Mouse (Mus musculus) pancreas, adult 10 weeks (tissue): ENCODE results near the gene Naga. TPM values are rescaled to one million over a fixed set of nuclear protein-coding genes. Genes with fewer than 3 reads are reported as not detected.

Source experiments
- polyA plus RNA-seq: library from polyadenylated mRNA; stranded (reverse); fragments of 350-450 nt; fragmentation: Illumina TruSeq; extraction: RNeasy Lipid Tissue Mini Kit (QIAGEN cat#74804); gene quantifications from one replicate; pipeline ENCODE4 v1.2.3, GENCODE M21; 2015; ENCODE audit warnings: low read depth, low replicate concordance; ENCODE audit not compliant: insufficient read depth

Naga gene
- polyA plus RNA-seq = 38.1 TPM

GRCm38 (mm10) chr15:82338593-82339112 lies at the start of gene Naga, which contains the start of the genes Pheta2 and Smdt1:
TSS of gene Naga (minus strand) at chr15:82338925.
TSS of gene Pheta2 (plus strand) at chr15:82338942.
TSS of gene Smdt1 (plus strand) at chr15:82338959.

GRCm38 (mm10) chr15:82379871-82380713 lies 41.4 kb upstream of the Naga start, which contains the start of gene Cyp2d22:
TSS of gene Cyp2d22 (minus strand) at chr15:82380260.

GRCm38 (mm10) chr15:82354126-82354945 lies 15.6 kb upstream of the Naga start, which contains the start of gene Ndufa6:
TSS of gene Ndufa6 (minus strand) at chr15:82354322.

GRCm38 (mm10) chr15:82298764-82299561 lies 39.8 kb downstream of the Naga start, which contains the start of gene Wbp2nl:
TSS of gene Wbp2nl (plus strand) at chr15:82298954.

Other genes with a start within 250 kb of the Naga start
- 9.6 TPM for gene Ccdc134, start 211.0 kb downstream of the Naga start, polyA plus RNA-seq
- 12.1 TPM for gene Srebf2, start 191.7 kb downstream of the Naga start, polyA plus RNA-seq
- gene Shisa8, start 126.1 kb downstream of the Naga start, polyA plus RNA-seq = not detected
- not detected for gene Tnfrsf13c, start 114.6 kb downstream of the Naga start, polyA plus RNA-seq
- not detected for gene Cenpm, start 94.2 kb downstream of the Naga start, polyA plus RNA-seq
- not detected for gene 1500009C09Rik, start 86.5 kb downstream of the Naga start, polyA plus RNA-seq
- 1.0 TPM for gene Sept3, start 64.0 kb downstream of the Naga start, polyA plus RNA-seq
- not detected for gene Wbp2nl, start 40.0 kb downstream of the Naga start, polyA plus RNA-seq
- gene Pheta2, start within 50 bp of the Naga start, polyA plus RNA-seq = not detected
- 65.3 TPM for gene Smdt1, start within 50 bp of the Naga start, polyA plus RNA-seq
- 106 TPM for gene Ndufa6, start 15.4 kb upstream of the Naga start, polyA plus RNA-seq
- 20.4 TPM for gene Cyp2d22, start 41.3 kb upstream of the Naga start, polyA plus RNA-seq
- not detected for gene Cyp2d11, start 55.1 kb upstream of the Naga start, polyA plus RNA-seq
- gene Cyp2d10, start 68.3 kb upstream of the Naga start, polyA plus RNA-seq = not detected
- gene Cyp2d9, start 94.5 kb upstream of the Naga start, polyA plus RNA-seq = not detected
- not detected for gene Cyp2d12, start 216.1 kb upstream of the Naga start, polyA plus RNA-seq